Mouse (Mus musculus) forebrain, embryonic 13.5 days (tissue): ENCODE results near the gene Iyd. TPM values are rescaled to one million over a fixed set of nuclear protein-coding genes. Genes with fewer than 3 reads are reported as not detected.

Experiments used
- polyA plus RNA-seq: library from polyadenylated mRNA; unstranded; fragments of >200 nt; fragmentation: Nextera tagmentation; extraction: Ambion mirVana; gene quantifications from 2 replicates; pipeline ENCODE4 v1.2.1, GENCODE M21; 2015

The Iyd gene
- polyA plus RNA-seq, 1 experiment from 2014 or later, result 0.37 TPM

Other genes starting within 250 kb of the Iyd start
- 22.2 and 26.1 TPM in 2 replicates for gene Ppp1r14c, start 174.2 kb upstream of the Iyd start, polyA plus RNA-seq
- 4.0 and 5.5 TPM in 2 replicates for gene Plekhg1, start 200.1 kb downstream of the Iyd start, polyA plus RNA-seq